Mouse (Mus musculus) hindbrain, embryonic 11.5 days (tissue): ENCODE measurements around the gene Ttn. TPM values are rescaled to one million over a fixed set of nuclear protein-coding genes. Genes with fewer than 3 reads are reported as not detected.

Source experiments
- ATAC-seq: fragments of 200-750 bp; cut with Nextera tagmentation; 2 replicates; pipeline ENCODE4 v1.8.0; 2017; ENCODE audit warnings: mild to moderate bottlenecking, moderate TSS enrichment, moderate library complexity; ENCODE audit not compliant: low FRiP score
- DNase-seq: peaks from one replicate; pipeline ENCODE4 v3.0.0-alpha.2; 2015; ENCODE audit warnings: low spot score
- H3K27ac ChIP-seq: fragments of 300-500 bp; sonication (generic); 2 replicates; pipeline ENCODE4 v1.5.1; 2014; ENCODE audit warnings: mild to moderate bottlenecking, low read depth, low read length
- H3K27me3 ChIP-seq: fragments of 300-500 bp; sonication (generic); 2 replicates; pipeline ENCODE4 v1.6.1; 2014; ENCODE audit warnings: mild to moderate bottlenecking, low read length, moderate library complexity, mixed read lengths; ENCODE audit not compliant: control insufficient read depth, insufficient read depth
- H3K36me3 ChIP-seq: fragments of 300-500 bp; sonication (generic); 2 replicates; pipeline ENCODE4 v1.6.1; 2014; ENCODE audit warnings: mild to moderate bottlenecking, low read length, moderate library complexity, mixed read lengths; ENCODE audit not compliant: control insufficient read depth, insufficient read depth
- H3K4me1 ChIP-seq: fragments of 300-500 bp; sonication (generic); replicated peaks from 2 replicates; pipeline ENCODE4 v1.6.1; 2014; ENCODE audit warnings: low read length, mixed read lengths; ENCODE audit not compliant: control insufficient read depth, insufficient read depth
- H3K4me2 ChIP-seq: fragments of 300-500 bp; sonication (generic); replicated peaks from 2 replicates; pipeline ENCODE4 v1.6.1; 2014; ENCODE audit warnings: mild to moderate bottlenecking, low read depth, low read length
- H3K4me3 ChIP-seq: fragments of 300-500 bp; sonication (generic); 2 replicates; pipeline ENCODE4 v1.5.1; 2014; ENCODE audit warnings: low read depth, low read length
- H3K9ac ChIP-seq: fragments of 300-500 bp; sonication (generic); 2 replicates; pipeline ENCODE4 v1.6.1; 2014; ENCODE audit warnings: low read depth, low read length
- H3K9me3 ChIP-seq: fragments of 300-500 bp; sonication (generic); 2 replicates; pipeline ENCODE4 v1.6.1; 2016; ENCODE audit warnings: low read length; ENCODE audit not compliant: control insufficient read depth
- WGBS: fragments of 180-500 bp; shearing (Covaris S2); extraction: QIAGEN DNeasy Blood & Tissue Kit; methylation state at CpG from one replicate; pipeline ENCODE4 v1.1.7; 2014; 5-methylcytosine and 5-hydroxymethylcytosine counted together
- polyA plus RNA-seq: library from polyadenylated mRNA; unstranded; fragments of >200 nt; fragmentation: Nextera tagmentation; extraction: Ambion mirVana; gene quantifications from 2 replicates; pipeline ENCODE4 v1.2.1, GENCODE M21; 2014

Ttn gene
- polyA plus RNA-seq, 1 experiment from 2014 or later: 3.1 TPM

DNA sequence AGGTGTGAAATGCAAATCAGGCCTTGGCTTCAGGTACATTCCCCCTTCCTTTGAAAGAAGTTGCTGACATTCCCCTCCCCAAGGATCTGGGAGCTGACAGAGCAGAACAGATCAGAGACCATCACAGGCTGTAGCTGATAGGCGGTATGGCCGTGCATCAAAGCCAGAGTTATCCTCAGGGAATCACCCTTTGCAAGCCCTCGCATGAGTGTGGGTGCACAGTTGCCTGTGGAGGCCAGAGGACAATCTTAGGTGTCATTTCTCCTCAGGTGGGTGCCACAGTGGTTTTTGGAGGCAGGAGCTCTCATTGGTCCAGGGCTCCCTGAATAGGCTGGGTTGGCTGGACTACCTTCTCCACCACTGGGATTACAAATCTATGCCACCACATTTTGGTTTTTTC, 280.2 kb downstream of the Ttn start:
- Histone ChIP-seq H3K4me2 (no peak overlapping the region), H3K27me3 (no peaks in the 10 kb centered on the region), H3K9ac (no peak overlapping the region), H3K4me3 (no peak overlapping the region), H3K9me3 (no peaks in the 10 kb centered on the region), H3K4me1 (no peaks in the 10 kb centered on the region), H3K36me3 (no peaks in the 10 kb centered on the region), H3K27ac (no peak overlapping the region)
- DNase-seq (no peak), ATAC-seq (no peak)
- 87% methylated on average over 3 of the region's 3 CpGs for WGBS

DNA sequence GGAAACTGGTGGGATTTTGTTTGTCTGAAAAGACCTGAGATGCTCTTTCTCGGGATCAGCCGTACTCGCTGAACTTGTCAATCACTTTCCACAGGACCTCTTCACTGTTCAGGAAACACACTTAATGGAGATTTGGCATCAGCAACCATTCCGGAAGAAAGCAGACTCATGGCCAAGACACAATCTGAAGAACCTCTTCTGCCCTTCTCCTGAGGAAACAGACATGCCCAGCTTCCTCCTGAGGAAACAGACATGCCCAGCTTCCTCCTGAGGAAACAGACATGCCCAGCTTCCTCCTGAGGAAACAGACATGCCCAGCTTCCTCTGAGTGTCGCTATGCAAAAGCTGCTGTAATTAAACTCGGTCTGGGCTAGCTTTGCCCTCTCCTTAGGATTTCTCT, 287.1 kb downstream of the Ttn start:
- H3K27ac ChIP-seq: no peak overlapping the region
- H3K4me2 ChIP-seq: no peak overlapping the region
- 87% methylated on average over 6 of the region's 6 CpGs for WGBS
- DNase-seq (no peak), ATAC-seq (no peak)
- H3K4me3 ChIP-seq: no peak overlapping the region
- no peaks in the 10 kb centered on the region for H3K4me1 ChIP-seq
- no peak overlapping the region for H3K9ac ChIP-seq
- H3K36me3 ChIP-seq: peaks cover 6% of the 10 kb centered on the region; the same call in 1 of the 2 replicates
- no peaks in the 10 kb centered on the region for H3K27me3 ChIP-seq
- H3K9me3 ChIP-seq: no peaks in the 10 kb centered on the region

DNA sequence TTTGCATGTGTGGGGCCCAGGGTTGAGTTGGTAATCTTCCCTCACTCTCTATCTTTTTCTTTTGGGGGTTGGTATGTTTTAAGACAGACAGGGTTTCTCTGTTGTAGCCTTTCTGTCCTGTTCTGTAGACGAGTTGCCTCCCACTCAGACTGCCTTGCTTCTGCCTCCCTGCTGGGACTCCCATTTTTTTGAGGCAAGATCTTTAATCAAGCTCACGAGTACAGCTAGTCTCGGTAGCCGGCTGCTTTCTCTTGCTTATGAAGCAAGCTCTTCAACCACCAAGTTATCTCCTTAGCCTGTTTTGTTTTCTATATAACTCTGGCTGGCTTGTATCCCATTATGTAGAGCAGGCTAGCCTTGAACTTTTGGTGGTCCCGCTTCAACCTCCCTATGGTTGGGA, 288.6 kb downstream of the Ttn start:
- Histone ChIP-seq H3K9ac (no peak overlapping the region), H3K27me3 (no peaks in the 10 kb centered on the region), H3K9me3 (no peaks in the 10 kb centered on the region), H3K4me1 (no peaks in the 10 kb centered on the region), H3K36me3 (peaks cover 6% of the 10 kb centered on the region; the same call in 1 of the 2 replicates), H3K4me2 (no peak overlapping the region), H3K27ac (no peak overlapping the region), H3K4me3 (no peak overlapping the region)
- WGBS: 85% methylated on average over 5 of the region's 5 CpGs
- no peak for DNase-seq
- no peak for ATAC-seq

DNA sequence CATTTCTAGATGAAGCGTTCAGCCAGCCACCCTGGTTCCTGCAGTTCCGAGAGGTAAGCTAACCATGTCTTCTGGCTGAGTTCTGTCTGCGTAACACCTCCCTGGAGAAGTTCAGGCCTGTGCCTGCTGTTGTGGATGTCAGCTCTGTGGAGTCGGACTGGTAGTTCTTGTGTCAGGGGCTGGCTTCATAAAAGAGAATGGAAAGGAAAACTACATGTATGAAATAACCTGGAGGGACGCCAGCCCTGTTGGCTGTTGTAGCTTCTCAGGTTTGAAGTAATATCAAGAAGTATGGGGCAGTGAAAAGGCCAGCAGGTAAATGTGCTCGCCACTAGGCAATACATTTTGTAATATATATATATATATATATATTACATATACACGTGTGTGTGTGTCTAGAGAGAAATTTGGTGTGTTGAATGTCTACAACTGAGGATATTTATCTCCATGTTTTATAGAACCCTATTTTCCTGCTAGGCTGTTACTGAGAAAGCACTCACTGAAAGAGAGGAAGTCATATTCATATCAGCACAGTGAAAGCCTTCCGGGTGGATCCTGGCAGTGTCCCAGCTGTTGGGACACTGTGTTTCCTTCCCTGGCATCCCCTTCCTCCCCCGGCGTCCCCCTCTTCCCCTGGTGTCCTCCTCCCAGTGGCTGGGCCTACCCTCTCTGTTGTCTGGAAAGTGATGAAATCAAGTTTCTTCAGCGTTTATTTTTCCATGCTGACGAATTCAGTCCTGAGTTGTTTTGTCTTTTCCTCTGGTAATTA, 291.7 kb downstream of the Ttn start:
- H3K4me1 ChIP-seq: no peaks in the 10 kb centered on the region
- no peaks in the 10 kb centered on the region for H3K27me3 ChIP-seq
- ATAC-seq: no peak
- no peak for DNase-seq
- peaks cover 12% of the 10 kb centered on the region; the same call in 1 of the 2 replicates for H3K36me3 ChIP-seq
- no peak overlapping the region for H3K9ac ChIP-seq
- H3K4me2 ChIP-seq: no peak overlapping the region
- 86% methylated on average over 12 of the region's 12 CpGs for WGBS
- H3K4me3 ChIP-seq: no peak overlapping the region
- no peaks in the 10 kb centered on the region for H3K9me3 ChIP-seq
- H3K27ac ChIP-seq: no peak overlapping the region

DNA sequence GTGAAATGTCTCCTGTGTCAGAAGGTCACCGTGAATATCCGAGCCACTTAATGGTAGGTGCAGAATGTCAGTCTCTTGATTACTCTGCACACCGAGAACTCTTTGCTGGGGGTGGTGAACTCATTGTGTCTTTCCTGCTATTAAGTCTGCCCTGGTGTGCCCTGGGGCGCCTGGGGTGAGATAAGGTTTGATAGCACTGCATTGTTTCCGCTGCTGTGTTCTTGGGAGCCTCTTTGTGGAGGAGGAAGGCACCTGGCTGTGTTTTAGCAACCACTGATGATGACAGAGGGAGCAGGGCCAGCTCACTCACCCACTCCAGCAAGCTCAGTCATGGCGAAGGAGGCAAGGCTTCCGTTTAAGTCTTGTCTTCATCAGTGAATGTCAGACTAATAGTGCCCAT, 294.2 kb downstream of the Ttn start:
- H3K27ac ChIP-seq: no peak overlapping the region
- WGBS: 76% methylated on average over 7 of the region's 7 CpGs
- no peak for DNase-seq
- H3K4me2 ChIP-seq: no peak overlapping the region
- H3K4me3 ChIP-seq: no peak overlapping the region
- no peak for ATAC-seq
- no peaks in the 10 kb centered on the region for H3K9me3 ChIP-seq
- no peak overlapping the region for H3K9ac ChIP-seq
- no peaks in the 10 kb centered on the region for H3K4me1 ChIP-seq
- no peaks in the 10 kb centered on the region for H3K27me3 ChIP-seq
- peaks cover 11% of the 10 kb centered on the region; the same call in 1 of the 2 replicates for H3K36me3 ChIP-seq

DNA sequence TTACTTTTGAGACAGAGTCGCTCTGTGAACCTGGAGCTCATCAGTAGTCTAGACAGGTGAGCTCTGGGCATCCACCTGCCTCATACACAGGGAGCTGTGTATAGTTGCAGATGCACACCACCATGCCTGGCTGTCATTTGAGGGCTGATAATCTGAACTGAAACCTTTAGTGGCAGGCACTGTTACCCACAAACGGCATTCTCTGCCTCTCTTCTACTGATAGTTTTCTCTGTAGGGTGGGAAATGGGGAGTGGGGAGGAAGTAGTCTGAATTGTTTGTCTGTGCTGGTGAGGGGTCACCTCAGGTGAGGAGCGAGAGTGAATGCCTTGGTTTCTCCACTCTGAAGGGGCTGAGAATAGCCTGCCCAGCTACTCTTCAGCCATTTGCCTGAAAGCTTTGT, 294.7 kb downstream of the Ttn start:
- H3K36me3 ChIP-seq: peaks cover 9% of the 10 kb centered on the region; the same call in 1 of the 2 replicates
- H3K4me3 ChIP-seq: no peak overlapping the region
- H3K27me3 ChIP-seq: no peaks in the 10 kb centered on the region
- 82% methylated on average over 3 of the region's 3 CpGs for WGBS
- H3K27ac ChIP-seq: no peak overlapping the region
- ATAC-seq: no peak
- no peaks in the 10 kb centered on the region for H3K4me1 ChIP-seq
- no peaks in the 10 kb centered on the region for H3K9me3 ChIP-seq
- DNase-seq: no peak
- H3K9ac ChIP-seq: no peak overlapping the region
- no peak overlapping the region for H3K4me2 ChIP-seq

DNA sequence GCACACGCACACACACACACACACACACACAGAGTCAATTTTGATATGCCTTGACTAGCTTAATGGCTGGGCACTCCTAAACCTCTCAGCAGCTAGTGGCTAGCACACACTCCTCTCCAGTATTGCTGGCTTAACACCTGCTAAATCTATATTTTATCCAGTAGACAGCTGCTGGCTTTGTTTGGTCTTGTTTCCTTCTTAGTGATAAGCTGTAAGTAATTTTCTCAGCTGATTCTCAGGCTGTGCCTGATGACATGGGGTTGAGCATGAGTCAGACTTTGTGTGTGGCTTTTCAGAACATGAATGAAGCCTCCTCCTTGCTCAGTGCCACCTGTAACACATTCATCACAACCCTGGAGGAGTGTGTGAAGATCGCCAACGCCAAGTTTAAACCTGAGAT, 295.4 kb downstream of the Ttn start:
- peaks cover 8% of the 10 kb centered on the region; the same call in 1 of the 2 replicates for H3K36me3 ChIP-seq
- 92% methylated on average over 3 of the region's 3 CpGs for WGBS
- no peaks in the 10 kb centered on the region for H3K9me3 ChIP-seq
- DNase-seq: no peak
- H3K4me1 ChIP-seq: no peaks in the 10 kb centered on the region
- H3K4me2 ChIP-seq: no peak overlapping the region
- no peak overlapping the region for H3K27ac ChIP-seq
- ATAC-seq: no peak
- no peaks in the 10 kb centered on the region for H3K27me3 ChIP-seq
- no peak overlapping the region for H3K9ac ChIP-seq
- no peak overlapping the region for H3K4me3 ChIP-seq

DNA sequence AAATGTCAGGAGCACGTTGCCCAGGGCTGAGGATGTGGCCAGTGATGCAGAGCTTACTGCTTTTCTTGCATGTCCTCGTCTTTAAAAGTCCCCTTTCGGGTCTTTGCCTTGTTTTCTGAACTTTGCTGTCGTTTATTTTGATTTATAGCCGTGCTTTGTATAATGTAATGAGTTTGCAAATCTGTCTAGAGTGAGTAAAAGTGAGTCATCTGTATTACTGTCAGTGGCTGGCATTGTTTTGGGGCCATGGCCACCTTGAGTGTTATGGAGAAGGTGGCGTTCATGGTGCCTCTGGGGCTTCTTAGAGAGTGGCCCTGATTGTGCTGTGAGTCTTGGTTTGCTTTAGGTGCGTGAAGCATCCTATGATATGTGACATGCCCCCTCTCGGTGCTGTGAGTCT, 300.0 kb downstream of the Ttn start:
- Histone ChIP-seq H3K4me3 (no peak overlapping the region), H3K4me1 (no peaks in the 10 kb centered on the region), H3K36me3 (peaks cover 8% of the 10 kb centered on the region; the same call in 1 of the 2 replicates), H3K4me2 (no peak overlapping the region), H3K27me3 (no peaks in the 10 kb centered on the region), H3K9me3 (no peaks in the 10 kb centered on the region), H3K27ac (no peak overlapping the region), H3K9ac (no peak overlapping the region)
- no peak for DNase-seq
- WGBS: 86% methylated on average over 8 of the region's 8 CpGs
- no peak for ATAC-seq
